Mouse (Mus musculus) liver, postnatal 0 days (tissue): ENCODE results near the gene Ppp1r16b. TPM values are rescaled to one million over a fixed set of nuclear protein-coding genes. Genes with fewer than 3 reads are reported as not detected.

Experiments
- ATAC-seq: fragments of 200-750 bp; cut with Nextera tagmentation; 2 replicates; pipeline ENCODE4 v1.8.0; 2017; ENCODE audit warnings: mild to moderate bottlenecking, moderate library complexity
- DNase-seq: peaks from one replicate; pipeline ENCODE4 v3.0.0-alpha.2; 2016
- H3K27ac ChIP-seq: fragments of 300-500 bp; sonication (generic); 2 replicates; pipeline ENCODE4 v1.5.1; 2014; ENCODE audit warnings: antibody characterized with exemption, moderate library complexity, mild to moderate bottlenecking, low read depth
- H3K27me3 ChIP-seq: fragments of 300-500 bp; sonication (generic); 2 replicates; pipeline ENCODE4 v1.6.1; 2014; ENCODE audit warnings: low read length, control low read depth, mixed read lengths; ENCODE audit not compliant: insufficient read depth
- H3K36me3 ChIP-seq: fragments of 300-500 bp; sonication (generic); replicated peaks from 2 replicates; pipeline ENCODE4 v1.6.1; 2014; ENCODE audit warnings: mild to moderate bottlenecking, control low read depth, low read length, moderate library complexity, mixed read lengths; ENCODE audit not compliant: insufficient read depth
- H3K4me1 ChIP-seq: fragments of 300-500 bp; sonication (generic); 2 replicates; pipeline ENCODE4 v1.6.1; 2014; ENCODE audit warnings: antibody characterized with exemption, mild to moderate bottlenecking, control low read depth; ENCODE audit not compliant: insufficient read depth
- H3K4me2 ChIP-seq: fragments of 300-500 bp; sonication (generic); 2 replicates; pipeline ENCODE4 v1.6.1; 2014; ENCODE audit warnings: low read depth, mild to moderate bottlenecking, low read length, moderate library complexity, mixed read lengths
- H3K4me3 ChIP-seq: fragments of 300-500 bp; sonication (generic); 2 replicates; pipeline ENCODE4 v1.5.1; 2014; ENCODE audit warnings: low read depth, low read length
- H3K9ac ChIP-seq: fragments of 300-500 bp; sonication (generic); replicated peaks from 2 replicates; pipeline ENCODE4 v1.6.1; 2014; ENCODE audit warnings: mild to moderate bottlenecking, moderate library complexity
- H3K9me3 ChIP-seq: fragments of 300-500 bp; sonication (generic); 2 replicates; pipeline ENCODE4 v1.6.1; 2016; ENCODE audit warnings: mild to moderate bottlenecking, control low read depth, low read length, mixed read lengths
- CTCF ChIP-seq: sonication (generic); IDR thresholded peaks from 2 replicates; pipeline ENCODE4 v1.5.1; 2016; ENCODE audit warnings: antibody characterized with exemption, low read depth
- EP300 ChIP-seq: IDR thresholded peaks from 2 replicates; pipeline ENCODE4 v1.6.1; 2016; ENCODE audit warnings: antibody characterized with exemption, low read depth, mild to moderate bottlenecking
- WGBS: fragments of 180-500 bp; shearing (Covaris S2); extraction: QIAGEN DNeasy Blood & Tissue Kit; methylation state at CpG from one replicate; pipeline ENCODE4 v1.1.7; 2014; ENCODE audit not compliant: insufficient replicate concordance; 5-methylcytosine and 5-hydroxymethylcytosine counted together
- polyA plus RNA-seq: library from polyadenylated mRNA; unstranded; fragments of >200 nt; fragmentation: Nextera tagmentation; extraction: Ambion mirVana; gene quantifications from 2 replicates; pipeline ENCODE4 v1.2.1, GENCODE M21; 2015

The Ppp1r16b gene
- polyA plus RNA-seq, 1 experiment from 2014 or later = 2.9 TPM

DNA sequence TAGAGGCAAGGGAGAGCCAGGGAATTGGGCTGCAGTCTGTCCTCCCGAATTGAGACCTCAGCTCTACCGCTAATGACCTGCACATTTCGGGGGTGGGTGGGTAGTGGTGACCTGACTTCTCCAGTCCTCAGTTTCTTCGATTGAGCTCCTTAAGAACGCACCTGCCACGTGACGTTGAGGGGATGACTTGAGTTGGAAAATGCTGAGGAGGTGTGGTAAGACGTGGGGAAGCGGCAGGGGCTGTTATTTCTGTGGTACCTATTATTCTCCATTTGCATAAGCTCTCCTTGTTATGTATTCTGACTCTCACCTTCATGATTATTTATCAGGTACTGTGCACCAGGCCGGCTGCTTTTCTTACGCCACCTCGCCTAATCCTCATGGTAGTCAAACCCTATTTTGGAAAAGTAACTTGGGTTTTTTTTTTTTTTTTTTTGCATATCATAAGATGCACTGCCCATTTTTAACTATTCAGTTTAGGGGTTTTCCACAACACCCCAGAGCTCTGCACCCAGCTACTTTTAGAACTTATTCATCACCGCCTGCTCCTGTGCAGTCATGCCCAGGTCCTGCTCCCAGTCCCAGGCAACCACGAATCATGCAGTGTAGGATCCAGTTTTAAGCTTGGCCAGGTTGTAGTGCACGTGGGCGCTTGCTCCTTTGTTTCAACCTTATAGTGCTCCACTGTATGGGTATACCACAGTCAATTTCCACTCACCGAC, 35.5 kb downstream of the Ppp1r16b start:
- no peak for DNase-seq
- 78% methylated on average over 17 of the region's 17 CpGs for WGBS
- TF ChIP-seq CTCF (no peak), EP300 (no peak)

GRCm38 (mm10) chr2:158701505-158701904, 36.3 kb downstream of the Ppp1r16b start:
- Histone ChIP-seq H3K27me3 (no peaks in the 10 kb centered on the region), H3K36me3 (no peaks in the 10 kb centered on the region), H3K4me2 (no peak overlapping the region), H3K9ac (no peak overlapping the region), H3K4me1 (no peaks in the 10 kb centered on the region), H3K4me3 (no peak overlapping the region), H3K27ac (peak overlapping the region; percentile 22; the same call in 1 of the 2 replicates), H3K9me3 (no peaks in the 10 kb centered on the region)
- TF ChIP-seq EP300 (no peak), CTCF (no peak)
- ATAC-seq = no peak
- 82% methylated on average over 9 of the region's 9 CpGs for WGBS
- no peak for DNase-seq

More for the DNA sequence above, 35.5 kb downstream of the Ppp1r16b start:
- no peak overlapping the region for H3K4me2 ChIP-seq
- no peaks in the 10 kb centered on the region for H3K4me1 ChIP-seq
- ATAC-seq = no peak
- no peaks in the 10 kb centered on the region for H3K36me3 ChIP-seq
- H3K9me3 ChIP-seq = no peaks in the 10 kb centered on the region
- no peaks in the 10 kb centered on the region for H3K27me3 ChIP-seq
- H3K27ac ChIP-seq = no peak overlapping the region
- H3K4me3 ChIP-seq = no peak overlapping the region
- H3K9ac ChIP-seq = no peak overlapping the region

GRCm38 (mm10) chr2:158702176-158702575, 37.0 kb downstream of the Ppp1r16b start:
- Histone ChIP-seq H3K27me3 (no peaks in the 10 kb centered on the region), H3K4me3 (no peak overlapping the region), H3K4me2 (no peak overlapping the region), H3K36me3 (no peaks in the 10 kb centered on the region), H3K9me3 (no peaks in the 10 kb centered on the region), H3K27ac (no peak overlapping the region; the same call in 1 of the 2 replicates), H3K4me1 (no peaks in the 10 kb centered on the region), H3K9ac (no peak overlapping the region)
- TF ChIP-seq EP300 = peak; percentile 54; the same call in 1 of the 2 replicates
- TF ChIP-seq CTCF = no peak
- WGBS = 39% methylated on average over 5 of the region's 5 CpGs
- ATAC-seq (peak; percentile 35; the same call in 1 of the 2 replicates), DNase-seq (no peak)

DNA sequence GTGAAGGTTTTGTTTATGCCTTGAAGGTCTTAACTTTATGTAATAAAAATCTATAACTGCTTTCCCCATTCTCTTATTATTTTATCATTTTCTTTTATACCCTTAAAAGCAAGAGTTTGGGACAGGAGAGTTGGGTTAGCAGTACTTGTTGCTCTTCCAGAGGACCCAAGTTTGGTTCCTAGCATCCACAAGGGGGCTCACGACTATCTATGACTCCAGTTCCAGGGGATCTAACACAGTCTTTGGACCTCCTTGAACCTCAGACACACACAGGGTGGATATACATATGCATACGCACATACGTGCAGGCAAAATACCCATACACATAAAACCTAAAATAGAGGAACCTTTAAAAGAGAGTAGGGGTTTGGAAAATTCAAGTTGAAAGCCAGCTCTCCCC, 39.5 kb downstream of the Ppp1r16b start:
- DNase-seq (no peak), ATAC-seq (no peak)
- no peak overlapping the region for H3K27ac ChIP-seq
- no peaks in the 10 kb centered on the region for H3K9me3 ChIP-seq
- WGBS = 67% methylated on average over 3 of the region's 3 CpGs
- no peak overlapping the region for H3K4me2 ChIP-seq
- TF ChIP-seq EP300 (no peak), CTCF (peak; percentile 21; the same call in 1 of the 2 replicates)
- no peaks in the 10 kb centered on the region for H3K27me3 ChIP-seq
- no peaks in the 10 kb centered on the region for H3K36me3 ChIP-seq
- H3K4me1 ChIP-seq = no peaks in the 10 kb centered on the region
- no peak overlapping the region for H3K4me3 ChIP-seq
- no peak overlapping the region for H3K9ac ChIP-seq

GRCm38 (mm10) chr2:158705529-158705928, 40.3 kb downstream of the Ppp1r16b start:
- H3K4me3 ChIP-seq = no peak overlapping the region
- WGBS = 74% methylated on average over 6 of the region's 6 CpGs
- H3K27ac ChIP-seq = no peak overlapping the region
- no peaks in the 10 kb centered on the region for H3K36me3 ChIP-seq
- H3K4me1 ChIP-seq = no peaks in the 10 kb centered on the region
- H3K9ac ChIP-seq = no peak overlapping the region
- ATAC-seq (no peak), DNase-seq (no peak)
- no peaks in the 10 kb centered on the region for H3K9me3 ChIP-seq
- TF ChIP-seq CTCF (no peak), EP300 (no peak)
- H3K27me3 ChIP-seq = no peaks in the 10 kb centered on the region
- H3K4me2 ChIP-seq = no peak overlapping the region

DNA sequence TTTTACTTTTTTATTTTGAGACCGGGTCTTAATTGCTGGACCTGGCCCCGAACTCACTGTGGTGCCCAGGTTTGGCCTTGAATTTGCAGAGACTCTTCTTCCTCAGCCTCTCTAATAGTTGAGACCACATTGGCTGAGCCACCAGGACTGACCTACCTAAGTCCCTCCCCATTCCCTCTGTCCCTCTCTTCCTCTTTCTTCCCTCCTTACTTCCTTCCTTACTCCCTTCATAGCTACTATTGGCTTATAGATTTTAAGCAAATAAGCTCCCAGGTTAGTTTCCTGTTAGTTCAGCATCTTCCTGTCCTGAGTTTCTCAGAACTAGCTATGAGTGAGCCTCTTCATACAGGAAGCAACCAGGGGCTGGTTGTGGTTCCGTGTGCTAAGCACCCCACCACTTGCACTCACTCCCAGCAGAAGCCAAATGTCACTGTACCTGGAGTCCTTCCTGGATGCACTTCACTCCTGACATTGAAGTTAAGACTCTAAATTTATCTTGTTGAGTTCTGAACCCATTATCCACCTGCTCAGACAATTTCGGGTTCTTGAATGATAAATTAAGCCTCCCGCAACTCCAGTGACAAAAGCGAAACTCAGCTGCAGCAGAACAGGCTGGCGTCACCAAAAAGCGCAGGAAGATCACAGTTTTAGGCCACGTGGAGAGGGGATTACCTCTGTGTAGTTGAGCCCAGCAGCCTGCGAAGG, 41.7 kb downstream of the Ppp1r16b start:
- DNase-seq (no peak), ATAC-seq (no peak)
- Histone ChIP-seq H3K4me3 (no peak overlapping the region), H3K4me1 (no peaks in the 10 kb centered on the region), H3K4me2 (no peak overlapping the region), H3K9ac (no peak overlapping the region), H3K36me3 (no peaks in the 10 kb centered on the region), H3K9me3 (no peaks in the 10 kb centered on the region), H3K27ac (no peak overlapping the region), H3K27me3 (no peaks in the 10 kb centered on the region)
- WGBS = 64% methylated on average over 10 of the region's 10 CpGs
- TF ChIP-seq EP300 (no peak), CTCF (no peak)
